Mouse (Mus musculus): ENCODE data around the gene Tdpoz3. TPM values are rescaled to one million over a fixed set of nuclear protein-coding genes. Genes with fewer than 3 reads are reported as not detected.

Gene Tdpoz3
- not detected in 4 replicates for total RNA-seq (2023; ENCODE audit: inconsistent age)

GRCm38 (mm10) chr3:93825720-93826119, at the start of gene Tdpoz3:
Gene Tdpoz3, plus strand, starts transcription at chr3:93826020.

DNA sequence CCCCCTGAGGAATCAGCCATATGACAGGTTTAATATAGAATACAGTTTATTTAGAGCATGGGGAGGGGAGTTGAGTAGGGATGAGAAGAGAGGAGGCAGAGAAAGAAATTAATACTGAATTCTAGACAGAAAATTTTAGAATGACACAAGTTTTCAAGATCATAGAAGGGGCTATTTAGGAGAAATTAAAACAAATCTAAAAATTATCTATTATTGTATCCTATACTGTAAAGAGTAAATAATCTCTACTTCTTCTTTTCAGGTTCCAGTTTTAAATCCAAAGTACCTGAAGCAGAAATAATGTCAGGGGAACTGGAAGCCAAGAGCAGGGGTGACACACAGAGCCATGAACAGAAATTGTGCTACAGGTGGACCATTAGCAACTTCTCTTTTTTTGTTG, 29.7 kb upstream of the Tdpoz3 start, which contains the start of gene Tdpoz4:
Tdpoz4 (plus strand) TSS at position 301 of the 400 bp plus-strand sequence.

Other genes with a start within 250 kb of the Tdpoz3 start
- gene Tdpoz2, start 173.3 kb upstream of the Tdpoz3 start, total RNA-seq (2023; ENCODE audit: inconsistent age) = not detected in 4 replicates
- not detected in 4 replicates for gene Tdpoz1, start 149.7 kb upstream of the Tdpoz3 start, total RNA-seq (2023; ENCODE audit: inconsistent age)
- not detected in 4 replicates for gene Gm37596, start 132.9 kb upstream of the Tdpoz3 start, total RNA-seq (2023; ENCODE audit: inconsistent age)
- not detected in 4 replicates for gene Gm5773, start 53.0 kb upstream of the Tdpoz3 start, total RNA-seq (2023; ENCODE audit: inconsistent age)
- not detected in 4 replicates for gene Tdpoz4, start 29.6 kb upstream of the Tdpoz3 start, total RNA-seq (2023; ENCODE audit: inconsistent age)
- not detected in 4 replicates for gene Gm9117, start 117.5 kb downstream of the Tdpoz3 start, total RNA-seq (2023; ENCODE audit: inconsistent age)
- not detected in 4 replicates for gene Tdpoz5, start 135.3 kb downstream of the Tdpoz3 start, total RNA-seq (2023; ENCODE audit: inconsistent age)
- not detected in 4 replicates for gene Gm9125, start 228.9 kb downstream of the Tdpoz3 start, total RNA-seq (2023; ENCODE audit: inconsistent age)
- gene Gm10697, start 246.6 kb downstream of the Tdpoz3 start, total RNA-seq (2023; ENCODE audit: inconsistent age) = not detected in 4 replicates

Measured in B cell, adult (primary cell).